Mouse (Mus musculus) lung, postnatal 0 days (tissue): ENCODE data around the gene Podn.

ENCODE experiments used
- CTCF ChIP-seq: IDR thresholded peaks from 2 replicates; pipeline ENCODE4 v1.5.1; 2016; ENCODE audit warnings: antibody characterized with exemption, mild to moderate bottlenecking
- EP300 ChIP-seq: IDR thresholded peaks from 2 replicates; pipeline ENCODE4 v1.6.1; 2016; ENCODE audit warnings: antibody characterized with exemption, mild to moderate bottlenecking, control low read depth

DNA sequence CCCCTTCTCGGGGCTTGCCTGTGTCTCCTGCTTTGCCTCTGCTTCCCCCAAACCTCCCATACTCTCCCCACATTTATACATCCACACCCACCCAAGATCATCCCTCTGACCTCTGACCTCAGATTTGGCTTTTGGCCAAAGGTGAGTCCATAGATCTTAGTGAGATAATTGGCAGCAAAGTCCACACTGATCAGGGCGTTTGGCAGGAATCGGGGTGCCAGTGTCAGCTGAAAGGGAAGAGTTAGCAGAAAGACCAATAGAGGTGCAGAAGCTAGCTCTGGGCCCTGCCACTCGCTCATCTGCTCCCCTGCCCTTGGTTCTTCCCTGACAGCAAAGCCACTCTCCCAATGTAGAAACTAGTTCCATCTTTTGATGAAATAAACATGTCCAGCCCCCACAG is 73.1 kb downstream of the Podn start:
- no peak for TF ChIP-seq CTCF
- TF ChIP-seq EP300 = no peak
